In the genomic region with DNA sequence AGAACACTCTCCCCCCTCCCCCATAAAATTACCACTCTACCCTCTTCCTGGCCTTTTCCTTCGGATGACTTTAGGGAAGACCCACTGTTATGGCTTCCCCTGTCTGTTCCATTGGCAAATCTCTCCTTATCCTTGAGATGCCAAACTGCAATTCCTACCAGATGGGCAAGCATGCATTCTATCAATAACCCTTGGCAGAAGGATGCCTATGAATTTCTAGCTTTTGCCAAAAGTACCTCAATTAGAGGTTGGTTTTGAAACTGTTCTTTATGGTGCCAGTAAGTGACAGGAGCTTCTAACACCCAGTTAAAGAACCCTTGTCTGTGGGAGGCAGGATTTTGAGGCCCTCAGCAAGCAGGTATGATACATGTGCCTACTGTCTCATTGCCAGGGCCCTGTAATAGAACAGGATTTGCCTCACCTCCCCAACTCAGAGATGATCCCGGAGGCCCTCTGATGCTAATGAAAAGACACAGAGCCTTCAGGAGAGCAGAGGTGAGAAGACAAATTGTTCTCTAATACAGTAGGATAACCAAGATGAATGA, we compare ENCODE assay signal across 24 mouse cellular contexts. TPM values are rescaled to one million over a fixed set of nuclear protein-coding genes. Genes with fewer than 3 reads are reported as not detected.
DNase-seq lines count a peak whose midpoint lies in the region; ATAC-seq and TF ChIP-seq lines count a peak whose summit lies in the region.
"Had no signal": no experiment of that assay in that cellular context is flagged by ENCODE, and none has a peak within 500 bp of the region (broad histone marks: within the 10 kb centered on the region; RNA-seq: fewer than 3 reads in every experiment).

No protein-coding gene starts in this region.

- H3K4me3 ChIP-seq in forebrain, postnatal 0 days (ENCODE audit: low read depth, low read length) = no peak overlapping the region
- H3K4me3 ChIP-seq in forebrain, embryonic 11.5 days (ENCODE audit: low read depth, low read length) = no peak overlapping the region
- no peak overlapping the region for H3K4me3 ChIP-seq in stomach, postnatal 0 days (ENCODE audit: low read depth, low read length)
- H3K4me3 ChIP-seq: forebrain, embryonic 12.5 days; hindbrain, embryonic 12.5 days; hindbrain, embryonic 15.5 days had no signal

- H3K4me2 ChIP-seq in forebrain, postnatal 0 days (ENCODE audit: low read depth) = no peak overlapping the region
- no peak overlapping the region for H3K4me2 ChIP-seq in forebrain, embryonic 11.5 days (ENCODE audit: low read depth, low read length, severe bottlenecking)
- no peak overlapping the region for H3K4me2 ChIP-seq in stomach, postnatal 0 days (replicated peaks; ENCODE audit: low read depth)
- H3K4me2 ChIP-seq: forebrain, embryonic 12.5 days; heart, embryonic 11.5 days; hindbrain, embryonic 12.5 days; hindbrain, embryonic 15.5 days had no signal

- H3K9ac ChIP-seq in forebrain, postnatal 0 days = no peak overlapping the region
- H3K9ac ChIP-seq in forebrain, embryonic 11.5 days (ENCODE audit: low read length) = no peak overlapping the region
- H3K9ac ChIP-seq in stomach, postnatal 0 days (ENCODE audit: low read length) = no peak overlapping the region
- H3K9ac ChIP-seq: forebrain, embryonic 12.5 days; hindbrain, embryonic 12.5 days; hindbrain, embryonic 15.5 days had no signal

- H3K27ac ChIP-seq in forebrain, postnatal 0 days (ENCODE audit: low read depth, low read length) = no peak overlapping the region
- H3K27ac ChIP-seq in forebrain, embryonic 11.5 days (ENCODE audit: low read depth, low read length) = no peak overlapping the region
- no peak overlapping the region for H3K27ac ChIP-seq in stomach, postnatal 0 days (replicated peaks)
- H3K27ac ChIP-seq: forebrain, embryonic 12.5 days; hindbrain, embryonic 12.5 days; hindbrain, embryonic 15.5 days had no signal

- no peaks in the 10 kb centered on the region for H3K36me3 ChIP-seq in forebrain, postnatal 0 days (ENCODE audit: insufficient read depth)
- no peaks in the 10 kb centered on the region for H3K36me3 ChIP-seq in forebrain, embryonic 11.5 days (ENCODE audit: control insufficient read depth, insufficient read depth, low read length)
- no peaks in the 10 kb centered on the region for H3K36me3 ChIP-seq in stomach, postnatal 0 days (ENCODE audit: control insufficient read depth, insufficient read depth, low read length)
- H3K36me3 ChIP-seq: forebrain, embryonic 12.5 days; hindbrain, embryonic 12.5 days; hindbrain, embryonic 15.5 days had no signal

- TF ChIP-seq CTCF in forebrain, postnatal 0 days (IDR thresholded peaks at IDR 0.05; ENCODE audit: low read depth) = no peak
- no peak for TF ChIP-seq CTCF in stomach, postnatal 0 days (IDR thresholded peaks at IDR 0.05; ENCODE audit: low read depth)

- 65% methylated on average over 2 of the region's 2 CpGs for WGBS in forebrain, postnatal 0 days
- 82% methylated on average over 2 of the region's 2 CpGs for WGBS in forebrain, embryonic 11.5 days
- 81% methylated on average over 2 of the region's 2 CpGs for WGBS in stomach, postnatal 0 days

- peaks cover 12% of the 10 kb centered on the region for H3K4me1 ChIP-seq in forebrain, postnatal 0 days (ENCODE audit: insufficient read depth)
- H3K4me1 ChIP-seq in forebrain, embryonic 11.5 days (replicated peaks; ENCODE audit: control insufficient read depth, insufficient read depth, low read length) = no peaks in the 10 kb centered on the region
- no peaks in the 10 kb centered on the region for H3K4me1 ChIP-seq in stomach, postnatal 0 days (replicated peaks; ENCODE audit: control insufficient read depth, insufficient read depth)

- ATAC-seq in forebrain, postnatal 0 days = no peak
- ATAC-seq in forebrain, embryonic 11.5 days (replicated peaks; ENCODE audit: low FRiP score) = no peak
- no peak for ATAC-seq in stomach, postnatal 0 days (ENCODE audit: low FRiP score, low TSS enrichment)
- ATAC-seq: activated CD4-positive, CD25-positive, alpha-beta regulatory T cell, adult 4 months; intestine, postnatal 0 days had no signal

- H3K27me3 ChIP-seq in forebrain, postnatal 0 days (ENCODE audit: insufficient read depth, low read length) = no peaks in the 10 kb centered on the region
- peaks cover 5% of the 10 kb centered on the region; the same call in 1 of the 2 replicates for H3K27me3 ChIP-seq in forebrain, embryonic 11.5 days (ENCODE audit: control insufficient read depth, insufficient read depth, low read length)
- H3K27me3 ChIP-seq in stomach, postnatal 0 days (ENCODE audit: control insufficient read depth, insufficient read depth, low read length) = no peaks in the 10 kb centered on the region

- TF ChIP-seq EP300 in stomach, postnatal 0 days (optimal IDR thresholded peaks at IDR 0.05) = no peak

- DNase-seq in cerebellum, postnatal 10 days = peak; percentile 25 to 38
- DNase-seq in cerebellum, postnatal 25 days = no peak
- peak; percentile 38 for DNase-seq in forebrain, postnatal 0 days
- DNase-seq in forebrain, embryonic 11.5 days (ENCODE audit: low spot score) = no peak
- DNase-seq in fat pad, adult 2 months (ENCODE audit: extremely low read depth, low read depth, low spot score) = peak; percentile 94
- DNase-seq in stomach, postnatal 0 days (ENCODE audit: low spot score) = no peak
- no peak for DNase-seq in lung, postnatal 10 days
- DNase-seq: adrenal gland, adult 8-10 months; adrenal gland, postnatal 25 days; cerebellum, adult 11 months; cerebellum, adult 2 months; gastrocnemius, postnatal 36 days; heart, adult 11 months had no signal

- H3K9me3 ChIP-seq in forebrain, postnatal 0 days (ENCODE audit: low read length) = no peaks in the 10 kb centered on the region
- no peaks in the 10 kb centered on the region for H3K9me3 ChIP-seq in forebrain, embryonic 11.5 days (ENCODE audit: control insufficient read depth, low read length)
- no peaks in the 10 kb centered on the region for H3K9me3 ChIP-seq in stomach, postnatal 0 days (ENCODE audit: control insufficient read depth, low read length)
- H3K9me3 ChIP-seq: forebrain, embryonic 12.5 days; hindbrain, embryonic 12.5 days; hindbrain, embryonic 15.5 days had no signal

RNA-seq across cellular contexts. Expression of gene Mapk8, which starts 2.4 kb away (rescaled TPM):
- 193 and 204 TPM in 2 replicates for total RNA-seq in forebrain, postnatal 0 days (2014; rRNA removed)
- 34.4 and 34.7 TPM in 2 replicates for polyA plus RNA-seq in forebrain, postnatal 0 days (2015; fragmentation: Nextera tagmentation; extraction: Ambion mirVana)
- 24.9 and 28.2 TPM in 2 replicates for polyA plus RNA-seq in forebrain, embryonic 11.5 days (2014; fragmentation: Nextera tagmentation; extraction: Ambion mirVana)
- polyA plus RNA-seq in stomach, postnatal 0 days (2015; fragmentation: Nextera tagmentation; extraction: Ambion mirVana) = 6.9 and 7.7 TPM in 2 replicates

RNA-seq across cellular contexts. Expression of gene Frmpd2, which starts 22.1 kb away (rescaled TPM):
- 0.54 and 1.6 TPM in 2 replicates for total RNA-seq in forebrain, postnatal 0 days (2014; rRNA removed)
- 0.14 and 0.29 TPM in 2 replicates for polyA plus RNA-seq in forebrain, postnatal 0 days (2015; fragmentation: Nextera tagmentation; extraction: Ambion mirVana)
- polyA plus RNA-seq in forebrain, embryonic 11.5 days (2014; fragmentation: Nextera tagmentation; extraction: Ambion mirVana) = 0.05 and 0.29 TPM in 2 replicates
- 0.04 TPM in 1 of 2 replicates, not detected in the other for polyA plus RNA-seq in stomach, postnatal 0 days (2015; fragmentation: Nextera tagmentation; extraction: Ambion mirVana)
- total RNA-seq: adrenal gland, postnatal 25 days; ES-E14; gastrocnemius, adult 8-10 months; gastrocnemius, postnatal 36 days; heart, postnatal 25 days; hematopoietic stem cell, adult 5-6 weeks had no signal
- polyA plus RNA-seq: activated CD4-positive, CD25-positive, alpha-beta regulatory T cell, adult 4 months; heart, embryonic 14.5 days; intestine, postnatal 0 days had no signal

Comparison
In these comparisons a context has a peak if more than half of its experiments do, and no peak if none do; other contexts are left out.
1. DNase-seq: peak in cerebellum, postnatal 10 days (2 of 2), forebrain, postnatal 0 days (single experiment) and fat pad, adult 2 months (single experiment); none in cerebellum, postnatal 25 days (0 of 2), forebrain, embryonic 11.5 days (single experiment), stomach, postnatal 0 days (single experiment) and lung, postnatal 10 days (single experiment).